Mouse (Mus musculus) thymus, adult 2 months (tissue): ENCODE measurements around the gene Hspg2. TPM values are rescaled to one million over a fixed set of nuclear protein-coding genes. Genes with fewer than 3 reads are reported as not detected.
"Not testable (repeated sequence)": the region's sequence is repeated elsewhere in the genome, so short reads cannot be mapped to it uniquely, and the experiment has no call there.

ENCODE experiments used
- DNase-seq: peaks from one replicate; pipeline ENCODE4 v3.0.0; 2021
- H3K27ac ChIP-seq: fragments of 200-500 bp; 2 replicates; pipeline ENCODE4 v1.5.1; 2012; ENCODE audit warnings: low read length, control low read depth; ENCODE audit not compliant: control insufficient read depth, insufficient read depth
- H3K27me3 ChIP-seq: fragments of 200-500 bp; 2 replicates; pipeline ENCODE4 v1.6.1; 2012; ENCODE audit warnings: mild to moderate bottlenecking, low read length, moderate library complexity, mixed read lengths; ENCODE audit not compliant: control insufficient read depth, insufficient read depth
- H3K36me3 ChIP-seq: fragments of 200-500 bp; 2 replicates; pipeline ENCODE4 v1.6.1; 2012; ENCODE audit warnings: mild to moderate bottlenecking, low read length, moderate library complexity; ENCODE audit not compliant: control insufficient read depth, insufficient read depth
- H3K4me1 ChIP-seq: fragments of 200-500 bp; replicated peaks from 2 replicates; pipeline ENCODE4 v1.6.1; 2012; ENCODE audit warnings: low read length; ENCODE audit not compliant: control insufficient read depth, insufficient read depth
- H3K4me3 ChIP-seq: fragments of 200-500 bp; 2 replicates; pipeline ENCODE4 v1.5.1; 2012; ENCODE audit warnings: mild to moderate bottlenecking, low read length, control low read depth, moderate library complexity; ENCODE audit not compliant: control insufficient read depth, insufficient read depth
- CTCF ChIP-seq: fragments of 200-500 bp; IDR thresholded peaks from 2 replicates; pipeline ENCODE4 v1.5.1; 2012; ENCODE audit warnings: mild to moderate bottlenecking, control low read depth, low read length, moderate library complexity, borderline replicate concordance; ENCODE audit not compliant: control insufficient read depth, poor library complexity, insufficient read depth; ENCODE audit errors: extremely low read depth
- POLR2A ChIP-seq: fragments of 200-500 bp; IDR thresholded peaks from 2 replicates; pipeline ENCODE4 v1.6.1; 2012; ENCODE audit warnings: mild to moderate bottlenecking, low read length, control low read depth, moderate library complexity; ENCODE audit not compliant: control insufficient read depth, poor library complexity, insufficient read depth; ENCODE audit errors: extremely low read depth
- WGBS: fragments of 180-500 bp; shearing (Covaris S2); methylation state at CpG from one replicate; pipeline ENCODE4 v1.1.7; 2018; 5-methylcytosine and 5-hydroxymethylcytosine counted together
- polyA plus RNA-seq: library from polyadenylated mRNA; depleted of rRNA; stranded (reverse); fragments of >200 nt; gene quantifications from 2 replicates; pipeline ENCODE4 v1.2.3, GENCODE M21; 2012

Hspg2 gene
- polyA plus RNA-seq, 1 experiment: 21.6 TPM

DNA sequence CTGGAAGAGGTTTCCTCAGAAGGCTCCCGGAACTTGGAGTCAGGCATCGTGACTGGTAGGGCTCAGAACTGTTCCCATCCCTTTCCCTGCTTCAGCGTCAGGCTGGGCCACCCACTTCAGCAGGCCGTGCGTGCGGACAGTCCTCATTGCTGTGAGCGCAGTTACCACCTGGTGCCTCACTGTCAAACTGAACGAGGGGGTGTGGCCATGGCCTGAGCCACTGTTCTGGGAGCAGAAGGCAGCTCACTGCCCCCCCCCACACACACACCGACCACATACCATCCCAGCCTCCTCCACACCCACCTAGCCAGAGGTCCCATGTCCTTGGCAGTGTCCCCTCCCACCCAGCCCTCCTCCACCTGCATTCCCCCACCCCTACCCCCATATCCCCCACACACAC, 101.3 kb downstream of the Hspg2 start:
- 86% methylated on average over 9 of the region's 9 CpGs for WGBS
- no peak overlapping the region for H3K4me3 ChIP-seq
- H3K36me3 ChIP-seq: no peaks in the 10 kb centered on the region
- TF ChIP-seq CTCF (no peak), POLR2A (no peak)
- H3K27ac ChIP-seq: no peak overlapping the region
- no peaks in the 10 kb centered on the region for H3K4me1 ChIP-seq
- H3K27me3 ChIP-seq: no peaks in the 10 kb centered on the region
- no peak for DNase-seq

DNA sequence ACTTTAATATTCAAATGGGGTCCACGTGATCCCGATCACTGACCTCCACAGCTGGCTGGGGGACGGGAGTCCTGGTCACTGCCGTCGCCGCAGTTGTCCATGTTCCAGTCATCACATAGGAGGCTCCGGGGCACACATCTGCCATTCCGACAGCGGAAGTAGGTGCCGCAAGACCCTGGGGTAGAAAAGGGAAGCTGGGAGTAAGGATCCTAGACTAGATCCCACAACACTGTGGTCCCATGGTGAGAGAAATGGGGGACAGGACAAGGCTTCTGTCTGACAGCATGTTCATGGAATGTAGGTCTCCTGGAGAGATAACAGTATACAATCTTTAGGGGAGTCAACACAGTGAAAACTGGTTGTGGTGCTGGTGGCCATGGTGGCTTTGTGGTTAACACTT, 105.9 kb downstream of the Hspg2 start, which contains the start of gene Ldlrad2:
Gene Ldlrad2 (minus strand): TSS at position 101 of the 400 bp plus-strand sequence.
- Histone ChIP-seq H3K27me3 (no peaks in the 10 kb centered on the region), H3K27ac (no peak within 1 kb of the TSS), H3K4me1 (no peaks in the 10 kb centered on the region), H3K4me3 (no peak within 1 kb of the TSS), H3K36me3 (no peaks in the 10 kb centered on the region)
- no peak for DNase-seq
- TF ChIP-seq CTCF (no peak), POLR2A (no peak)
- WGBS: 91% methylated on average over 10 of the region's 10 CpGs

DNA sequence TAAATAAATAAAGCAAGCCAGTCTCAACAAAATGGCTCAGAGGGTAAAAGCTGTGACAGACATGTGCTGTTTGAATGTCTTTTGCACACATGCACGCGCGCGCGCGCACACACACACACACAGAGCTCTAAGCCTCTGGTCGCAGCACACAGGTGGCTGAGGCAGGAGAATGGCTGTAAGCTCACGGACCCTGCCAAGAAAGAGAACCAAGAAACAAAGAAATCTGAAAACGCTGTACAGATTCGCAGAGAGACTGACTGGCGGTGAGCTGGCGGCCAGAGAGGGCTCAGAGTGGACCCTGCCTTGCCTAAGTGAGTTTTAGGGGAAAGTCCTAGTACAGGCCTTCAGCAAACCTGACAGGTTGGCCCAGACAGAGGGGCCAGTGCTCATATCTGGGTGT, 108.9 kb downstream of the Hspg2 start:
- H3K27me3 ChIP-seq: no peaks in the 10 kb centered on the region
- H3K36me3 ChIP-seq: no peaks in the 10 kb centered on the region
- no peak overlapping the region for H3K27ac ChIP-seq
- WGBS: 98% methylated on average over 12 of the region's 12 CpGs
- no peaks in the 10 kb centered on the region for H3K4me1 ChIP-seq
- no peak for TF ChIP-seq CTCF
- TF ChIP-seq POLR2A: no peak
- no peak for DNase-seq
- H3K4me3 ChIP-seq: no peak overlapping the region

DNA sequence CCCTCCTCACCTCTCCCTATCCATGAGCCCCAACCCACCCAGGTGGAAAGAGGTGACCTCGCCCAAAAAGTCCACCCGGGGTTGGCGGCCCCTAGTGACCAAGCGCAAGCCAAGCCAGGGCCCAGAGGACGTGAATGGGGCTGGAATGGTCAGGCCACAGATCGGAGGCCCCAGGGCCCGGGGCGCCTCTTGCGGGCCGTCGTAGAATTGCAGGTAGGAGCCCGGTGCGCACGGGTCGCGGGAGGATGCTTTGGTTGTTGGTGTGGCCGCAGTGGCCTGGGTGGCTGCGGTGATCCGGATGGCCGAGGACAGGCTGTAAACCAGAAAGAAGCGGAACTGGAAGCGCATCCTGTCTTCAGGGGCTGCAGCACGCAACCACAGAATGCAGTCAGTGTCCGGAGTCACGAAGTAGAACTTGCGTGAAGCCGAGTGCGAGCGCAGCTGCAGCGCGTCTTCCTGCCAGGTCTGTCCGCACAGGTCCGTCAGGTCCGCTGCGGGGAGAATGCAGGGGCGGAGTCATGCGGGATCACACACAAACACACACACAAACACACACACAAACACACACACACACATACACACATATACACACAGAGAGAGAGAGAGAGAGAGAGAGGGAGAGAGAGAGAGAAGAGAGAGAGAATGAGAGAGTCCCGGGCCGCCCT, 109.7 kb downstream of the Hspg2 start:
- Histone ChIP-seq H3K4me3 (no peak overlapping the region), H3K36me3 (no peaks in the 10 kb centered on the region), H3K27me3 (no peaks in the 10 kb centered on the region), H3K27ac (no peak overlapping the region), H3K4me1 (no peaks in the 10 kb centered on the region)
- 6% methylated on average over 39 of the region's 39 CpGs for WGBS
- DNase-seq: peak; percentile 45
- TF ChIP-seq CTCF (peak; percentile 81; the same call in 1 of the 2 replicates), POLR2A (no peak)

DNA sequence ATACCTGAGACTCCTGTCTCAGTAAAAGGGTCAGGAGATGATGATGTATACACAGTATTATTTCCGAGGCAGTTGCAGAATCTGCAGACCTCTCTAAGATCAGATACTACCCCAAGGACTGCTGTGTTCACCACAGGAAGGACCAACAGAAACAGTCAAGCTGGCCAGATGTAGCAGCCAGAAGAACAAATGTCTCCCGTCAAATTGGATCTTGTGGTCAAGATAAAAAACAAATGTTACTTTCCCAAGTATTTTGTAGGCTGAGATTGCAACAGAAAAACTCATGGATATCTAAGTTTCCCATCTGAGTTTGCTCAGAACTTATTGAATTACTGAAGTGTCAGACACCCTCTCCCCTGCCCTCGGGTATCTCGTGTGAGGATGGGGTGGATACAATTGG, 111.2 kb downstream of the Hspg2 start:
- H3K27me3 ChIP-seq: no peaks in the 10 kb centered on the region
- no peak for DNase-seq
- H3K4me1 ChIP-seq: no peaks in the 10 kb centered on the region
- H3K27ac ChIP-seq: no peak overlapping the region
- TF ChIP-seq POLR2A (no peak), CTCF (no peak)
- no peak overlapping the region for H3K4me3 ChIP-seq
- no peaks in the 10 kb centered on the region for H3K36me3 ChIP-seq
- WGBS: 43% methylated on average over 4 of the region's 4 CpGs

DNA sequence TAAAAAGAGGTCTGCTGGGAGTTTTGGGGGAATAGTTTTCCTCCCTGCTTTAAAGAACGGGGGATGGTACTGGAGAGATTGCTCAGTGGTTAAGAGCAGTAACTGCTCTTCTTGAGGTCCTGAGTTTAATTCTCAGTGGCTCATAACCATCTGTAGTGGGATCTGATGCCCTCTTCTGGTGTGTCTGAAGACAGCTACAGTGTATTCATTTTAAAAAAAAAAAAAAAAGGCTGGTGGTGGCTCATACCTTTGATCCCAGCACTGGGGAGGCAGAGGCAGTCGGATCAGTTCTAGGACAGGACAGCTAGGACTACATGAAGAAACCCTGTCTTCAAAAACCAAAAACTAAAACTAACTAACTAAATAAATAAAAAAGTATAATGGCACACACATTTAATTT, 111.7 kb downstream of the Hspg2 start:
- H3K27ac ChIP-seq: no peak overlapping the region
- DNase-seq: no peak
- no peaks in the 10 kb centered on the region for H3K4me1 ChIP-seq
- H3K36me3 ChIP-seq: no peaks in the 10 kb centered on the region
- 93% methylated on average over 2 of the region's 2 CpGs for WGBS
- no peak overlapping the region for H3K4me3 ChIP-seq
- H3K27me3 ChIP-seq: no peaks in the 10 kb centered on the region
- TF ChIP-seq POLR2A: no peak

DNA sequence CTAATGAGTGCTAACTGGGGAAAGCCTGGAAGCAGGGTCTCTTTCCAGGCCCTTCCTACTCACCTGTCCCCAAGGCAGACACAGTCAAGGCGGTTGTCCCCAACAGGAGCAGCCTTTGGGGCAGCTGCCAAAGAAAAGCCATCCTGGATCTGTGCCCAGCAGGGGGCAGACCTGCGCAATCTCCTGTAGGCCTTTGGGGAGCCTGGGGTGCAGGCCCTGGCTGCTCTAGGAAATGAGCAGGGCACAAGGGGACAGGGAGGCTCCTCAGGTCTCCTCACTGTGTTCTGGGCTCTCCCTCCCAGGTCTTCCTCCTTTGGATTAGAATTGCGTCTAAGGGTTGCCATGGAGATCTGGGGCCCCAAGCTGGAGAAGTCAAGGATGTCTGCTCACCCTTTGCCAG, 113.2 kb downstream of the Hspg2 start:
- WGBS: 85% methylated on average over 3 of the region's 3 CpGs
- TF ChIP-seq CTCF (peak; percentile 87), POLR2A (no peak)
- H3K4me1 ChIP-seq: no peaks in the 10 kb centered on the region
- H3K27me3 ChIP-seq: no peaks in the 10 kb centered on the region
- no peak overlapping the region for H3K27ac ChIP-seq
- DNase-seq: peak; percentile 65
- no peak overlapping the region for H3K4me3 ChIP-seq
- no peaks in the 10 kb centered on the region for H3K36me3 ChIP-seq

DNA sequence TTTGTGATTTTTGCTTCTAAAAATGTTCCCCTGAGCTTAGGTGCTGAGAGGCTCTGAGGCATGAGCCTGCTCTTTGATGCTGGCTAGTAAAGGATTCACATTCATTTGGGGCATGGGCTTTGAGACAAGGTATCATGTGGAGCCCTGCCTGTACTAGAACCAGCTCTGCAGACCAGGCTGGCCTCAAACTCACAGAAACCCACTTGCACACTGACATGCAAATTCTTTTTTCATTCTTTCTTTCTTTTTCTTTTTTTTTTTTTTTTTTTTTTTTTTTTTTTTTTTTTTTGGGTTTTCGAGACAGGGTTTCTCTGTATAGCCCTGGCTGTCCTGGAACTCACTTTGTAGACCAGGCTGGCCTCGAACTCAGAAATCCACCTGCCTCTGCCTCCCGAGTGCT, 120.5 kb downstream of the Hspg2 start:
- not testable (repeated sequence) for H3K4me1 ChIP-seq, H3K27me3 ChIP-seq, H3K27ac ChIP-seq, H3K36me3 ChIP-seq, DNase-seq, H3K4me3 ChIP-seq
- WGBS: 96% methylated on average over 2 of the region's 3 CpGs
